Mouse (Mus musculus): Measurements from ENCODE around the gene Ctnnd1.

Gene Ctnnd1

DNA sequence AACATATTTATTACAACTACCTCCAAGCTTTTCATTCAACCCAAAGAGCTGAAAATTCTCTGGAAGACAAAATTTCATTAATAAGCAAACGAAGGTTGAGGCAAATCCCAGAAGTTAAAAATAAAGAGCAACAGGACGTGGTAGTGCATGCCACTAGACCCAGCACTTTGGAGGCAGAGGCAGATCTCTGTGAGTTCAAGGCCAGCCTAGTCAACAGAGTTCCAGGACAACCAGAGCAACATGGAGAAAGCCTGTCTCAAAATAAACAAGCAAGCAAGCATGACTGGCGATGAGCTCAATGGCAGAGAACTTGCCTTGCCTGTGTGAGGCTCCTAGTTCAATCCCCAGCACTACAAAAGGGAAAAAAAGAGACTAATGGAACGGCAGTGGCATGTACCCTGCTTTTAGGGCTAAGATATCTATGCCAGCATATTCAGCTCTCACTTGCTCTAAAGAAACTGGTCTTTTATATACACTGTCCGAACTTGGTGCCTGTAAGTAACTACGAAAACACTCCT, 3.5 kb downstream of the Ctnnd1 start:
- no peak for DNase-seq (ENCODE audit: inconsistent ontology term)

GRCm38 (mm10) chr2:84646138-84646537, 4.4 kb downstream of the Ctnnd1 start:
- no peak for DNase-seq (ENCODE audit: inconsistent ontology term)

DNA sequence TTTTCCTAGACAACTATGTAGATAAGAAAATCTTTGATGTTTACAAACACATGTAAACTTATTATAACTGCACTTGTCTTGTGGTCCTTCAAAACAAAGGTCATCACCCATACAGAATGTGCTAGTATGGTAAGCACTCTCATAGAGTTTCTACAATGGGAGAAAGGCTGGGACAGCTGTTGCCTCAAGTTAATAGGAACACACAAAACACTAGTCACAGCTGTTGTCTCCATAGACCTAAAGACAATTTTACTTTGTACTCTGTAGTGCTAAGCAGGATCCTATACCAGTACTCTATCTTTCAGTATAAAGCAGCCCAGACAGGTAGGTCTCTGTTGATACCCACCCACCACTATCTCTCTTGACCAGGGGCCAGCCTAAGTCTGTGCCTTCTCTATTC, 9.7 kb downstream of the Ctnnd1 start:
- DNase-seq (ENCODE audit: inconsistent ontology term), result no peak

DNA sequence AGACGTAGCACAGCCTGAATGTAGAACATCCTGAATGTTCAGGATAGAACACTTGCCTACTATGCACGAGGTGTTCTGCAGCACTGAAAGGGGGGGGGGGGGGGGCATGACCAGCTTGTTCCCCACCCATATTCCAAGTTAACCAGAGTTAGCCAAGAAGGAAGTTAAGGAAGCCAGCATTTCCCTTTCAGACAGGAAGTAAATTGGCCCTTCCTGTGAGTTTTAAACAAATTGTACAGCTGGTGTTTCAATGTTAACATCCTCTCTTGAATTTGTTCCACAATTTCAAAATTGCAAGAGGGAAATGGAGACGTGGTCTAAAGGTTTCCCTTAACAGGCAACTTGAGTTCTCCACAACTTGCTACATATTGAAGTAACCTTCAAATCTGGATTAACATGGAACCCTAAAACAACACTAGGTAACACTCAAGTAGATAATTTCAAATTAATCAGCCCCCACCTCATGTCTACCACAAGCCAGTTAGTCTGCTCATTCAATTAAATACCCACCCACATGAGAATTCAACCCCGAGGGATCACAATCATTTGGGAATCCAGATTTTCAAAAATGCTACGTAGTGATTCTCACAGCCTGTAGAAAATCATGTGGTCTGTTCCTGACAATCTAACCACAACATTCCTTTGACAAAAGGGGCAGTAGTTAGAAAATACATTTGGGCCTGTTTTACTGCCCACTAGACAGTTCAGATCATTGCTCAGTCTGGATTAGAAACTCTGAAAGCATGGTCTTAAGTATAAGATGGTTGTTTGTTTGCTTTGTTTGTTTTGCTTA, 11.9 kb downstream of the Ctnnd1 start:
- peak; percentile 89 for DNase-seq (ENCODE audit: inconsistent ontology term)

- DNase-seq (ENCODE audit: inconsistent ontology term), result peak; percentile 77
Measured at GRCm38 (mm10) chr2:84637452-84638165, 13.0 kb downstream of the Ctnnd1 start.

- DNase-seq (ENCODE audit: inconsistent ontology term), result no peak
Measured at GRCm38 (mm10) chr2:84636231-84636741, 14.3 kb downstream of the Ctnnd1 start.

- peak; percentile 98 for DNase-seq (ENCODE audit: inconsistent ontology term)
Measured at GRCm38 (mm10) chr2:84635611-84636010, 15.0 kb downstream of the Ctnnd1 start.

DNA sequence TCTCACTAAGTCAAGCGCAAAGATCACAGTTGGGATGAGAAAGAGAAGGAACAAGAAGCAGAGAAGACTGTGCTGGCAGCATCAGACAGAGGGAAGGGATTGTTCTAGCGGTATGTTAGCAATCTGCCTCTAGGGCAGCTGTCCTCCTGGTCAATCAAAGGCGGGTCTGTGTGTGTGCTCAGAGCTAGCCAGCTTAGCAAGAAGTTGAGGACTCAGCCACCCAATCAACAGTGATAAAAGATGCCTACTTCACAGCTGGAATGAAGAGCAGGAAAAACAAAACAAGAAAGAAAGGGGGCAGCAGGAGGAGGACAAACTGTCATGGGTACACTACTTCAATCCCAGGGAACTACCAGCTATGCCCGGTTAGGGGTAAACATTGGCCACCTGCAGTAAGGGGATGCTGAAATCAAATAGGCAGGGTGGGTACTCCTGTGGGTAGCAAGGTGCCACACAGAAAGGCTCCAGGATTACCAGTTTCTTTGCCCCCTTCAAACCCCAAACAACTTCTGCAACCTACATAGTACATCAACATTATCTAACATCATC, 15.6 kb downstream of the Ctnnd1 start:
- peak; percentile 90 for DNase-seq (ENCODE audit: inconsistent ontology term)

GRCm38 (mm10) chr2:84634006-84634405, 16.6 kb downstream of the Ctnnd1 start:
- peak; percentile 66 for DNase-seq (ENCODE audit: inconsistent ontology term)

DNA sequence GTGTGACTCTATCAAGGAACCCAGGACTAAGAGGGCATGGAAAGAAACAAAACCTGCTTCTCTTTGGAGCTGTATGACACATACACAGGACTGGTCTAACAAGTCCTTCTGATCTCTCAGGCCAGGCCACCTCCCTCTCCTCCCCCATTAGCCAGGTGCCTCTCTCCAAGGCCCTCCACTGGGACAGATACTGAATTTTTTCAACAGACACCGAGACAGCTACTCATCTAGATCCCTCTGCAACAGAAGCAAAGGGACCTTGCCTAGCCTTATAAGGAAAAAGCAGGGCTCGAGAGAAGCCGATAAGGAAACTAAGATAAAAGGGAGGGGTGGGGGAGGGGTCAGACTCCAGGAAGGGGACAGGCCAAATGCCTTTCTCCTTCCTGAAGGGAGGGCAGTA, 17.6 kb downstream of the Ctnnd1 start:
- peak; percentile 65 for DNase-seq (ENCODE audit: inconsistent ontology term)

GRCm38 (mm10) chr2:84632001-84632400, 18.6 kb downstream of the Ctnnd1 start:
- no peak for DNase-seq (ENCODE audit: inconsistent ontology term)

- no peak for DNase-seq (ENCODE audit: inconsistent ontology term)
Measured at GRCm38 (mm10) chr2:84627036-84627435, 23.5 kb downstream of the Ctnnd1 start.

DNA sequence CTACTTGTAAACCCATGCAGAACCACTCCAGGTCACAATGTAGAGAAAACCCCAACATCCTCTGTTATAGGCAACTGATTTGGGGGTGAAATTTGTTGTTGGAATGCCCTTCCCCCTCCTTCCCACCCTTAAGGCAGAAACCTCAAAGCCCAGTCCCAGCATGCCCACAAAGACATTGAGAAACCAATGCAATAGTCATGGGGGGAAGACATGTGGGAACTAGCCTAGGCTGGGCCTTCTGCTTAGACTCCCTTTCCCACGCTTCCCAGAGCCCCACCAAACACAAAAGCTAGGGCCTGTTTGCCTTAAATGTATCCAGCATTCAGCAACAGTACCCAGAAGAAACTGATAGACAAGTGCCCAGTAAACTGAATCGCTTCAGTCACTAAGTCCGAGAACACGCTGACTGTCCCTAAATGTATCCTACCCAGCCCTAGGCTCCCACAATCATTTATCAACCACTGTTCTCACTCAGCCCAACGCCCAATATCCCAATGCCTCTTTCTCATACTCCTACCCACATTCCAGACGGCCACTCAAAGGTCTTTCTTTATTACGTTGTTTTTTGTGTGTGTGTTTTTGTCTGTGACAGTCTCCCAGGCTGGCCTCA, 24.1 kb downstream of the Ctnnd1 start:
- DNase-seq (ENCODE audit: inconsistent ontology term), result peak; percentile 48

GRCm38 (mm10) chr2:84624201-84624600, 26.4 kb downstream of the Ctnnd1 start:
- DNase-seq (ENCODE audit: inconsistent ontology term), result no peak

DNA sequence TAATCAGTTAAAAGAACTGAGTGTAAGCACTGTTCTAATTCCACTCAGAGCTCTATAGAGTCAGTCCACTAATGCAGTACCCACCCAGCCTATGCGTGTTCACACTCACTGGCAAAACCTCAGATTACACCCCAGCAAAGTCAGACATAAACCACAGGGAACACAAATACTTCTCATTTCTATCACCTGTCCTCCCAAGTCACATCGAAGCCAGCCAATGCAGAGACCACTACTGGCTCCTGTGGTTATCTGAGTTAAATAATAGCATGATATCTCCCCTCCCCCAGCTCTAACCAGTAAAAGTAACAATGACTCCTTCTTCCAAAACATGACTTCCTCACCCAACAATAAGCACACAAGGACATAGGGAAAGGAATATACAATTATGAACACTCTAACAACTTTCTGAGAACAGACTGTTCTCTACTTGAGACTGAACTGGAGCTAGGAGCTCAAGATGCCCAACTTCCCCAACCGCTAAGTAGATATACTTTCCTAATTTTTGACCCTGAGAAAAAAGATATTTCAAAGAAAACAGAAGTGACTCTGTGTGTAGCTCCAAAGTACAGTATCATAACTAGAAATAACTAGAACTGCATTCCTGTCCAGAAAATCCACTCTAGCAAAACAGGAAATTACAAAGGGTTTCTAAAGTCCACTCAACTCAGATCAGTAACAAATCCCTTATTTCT, 27.0 kb downstream of the Ctnnd1 start:
- DNase-seq (ENCODE audit: inconsistent ontology term), result no peak

DNA sequence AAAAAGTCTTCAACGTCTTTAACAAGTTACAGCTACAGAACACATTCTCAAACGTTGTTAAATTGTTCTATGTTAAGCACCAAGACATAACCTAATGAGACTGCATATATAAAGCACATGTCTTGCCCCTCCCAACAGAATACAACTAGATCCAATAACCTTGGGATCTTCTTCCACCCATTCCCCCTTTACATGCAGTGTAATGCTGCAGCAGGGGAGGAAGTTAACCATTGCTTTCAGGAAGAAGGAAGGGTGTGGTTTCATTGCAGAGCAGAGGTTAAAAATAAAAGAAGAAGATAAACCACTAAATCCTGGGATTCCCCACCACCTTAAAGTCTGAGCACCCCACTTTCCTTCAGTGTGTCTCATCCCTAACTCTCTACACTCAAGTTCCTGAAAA, 27.9 kb downstream of the Ctnnd1 start:
- no peak for DNase-seq (ENCODE audit: inconsistent ontology term)

- no peak for DNase-seq (ENCODE audit: inconsistent ontology term)
Measured at GRCm38 (mm10) chr2:84619646-84620340, 30.8 kb downstream of the Ctnnd1 start.

- DNase-seq (ENCODE audit: inconsistent ontology term), result peak; percentile 48
Measured at GRCm38 (mm10) chr2:84618914-84619313, 31.7 kb downstream of the Ctnnd1 start.

DNA sequence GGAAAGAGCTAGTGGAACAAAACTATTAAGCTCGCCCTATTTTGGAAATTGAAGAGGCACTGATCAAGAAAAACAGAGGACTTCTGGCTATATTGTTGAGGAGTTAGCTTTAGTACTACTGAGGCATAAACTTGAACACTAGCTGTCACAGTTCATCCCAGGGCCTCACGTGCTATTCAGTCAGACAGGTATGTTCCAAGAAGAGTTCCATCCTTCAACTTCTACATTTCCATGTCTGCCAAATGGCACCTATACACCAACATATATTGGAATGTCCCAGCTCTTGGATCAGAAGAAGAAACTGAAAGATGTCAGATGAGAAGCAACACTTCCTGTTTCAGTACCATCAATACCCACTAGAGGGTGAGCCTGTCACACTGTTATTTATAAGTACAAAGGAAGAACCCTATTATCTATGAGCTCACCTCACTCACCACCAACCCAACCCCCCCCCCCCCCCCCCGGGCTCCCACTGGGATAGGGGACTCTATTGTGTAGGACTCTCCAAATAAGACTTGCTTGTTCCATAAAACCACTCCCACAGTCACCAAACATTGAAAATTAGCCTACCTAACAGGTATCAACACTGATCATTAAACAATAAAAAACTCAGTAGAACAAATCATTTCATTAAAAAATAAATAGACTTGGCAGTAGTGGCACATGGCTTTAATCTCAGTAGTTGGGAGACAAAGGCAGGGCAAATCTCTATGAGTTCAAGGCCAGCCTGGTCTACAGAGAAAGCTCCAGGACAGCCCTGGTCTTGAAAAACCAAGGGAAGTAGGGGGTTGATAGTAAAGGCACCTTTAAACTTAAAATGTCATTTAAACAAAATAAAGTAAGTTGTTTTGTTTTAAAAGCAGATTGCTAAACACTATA, 32.7 kb downstream of the Ctnnd1 start:
- DNase-seq (ENCODE audit: inconsistent ontology term), result peak; percentile 70

DNA sequence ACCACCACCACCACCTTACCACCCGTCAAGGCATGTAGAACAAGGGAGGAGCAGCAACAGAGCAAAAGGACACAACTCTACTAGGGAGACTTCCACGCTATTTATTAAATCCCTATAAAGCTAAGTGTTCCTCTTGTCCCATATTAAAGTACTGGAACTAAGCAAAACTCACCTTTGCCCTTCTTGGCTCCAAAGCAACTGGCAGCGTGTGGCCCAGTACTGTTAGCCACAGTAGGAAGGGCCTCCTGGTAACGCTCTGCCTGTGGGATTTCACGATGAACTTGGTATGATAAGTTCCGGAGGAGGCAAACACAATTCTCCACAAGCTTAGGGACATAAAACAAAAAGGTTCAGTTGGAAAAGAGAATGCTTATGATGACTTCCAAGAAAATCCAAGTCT, 37.8 kb downstream of the Ctnnd1 start:
- DNase-seq (ENCODE audit: inconsistent ontology term), result no peak
